Mouse (Mus musculus) kidney, adult 2 months (tissue): Measurements from ENCODE around the gene Chmp3.

Source experiments
- CTCF ChIP-seq: fragments of 200-500 bp; conservative IDR thresholded peaks from 2 replicates; pipeline ENCODE4 v1.5.1; 2011; ENCODE audit warnings: low read depth, mild to moderate bottlenecking, control low read depth, low read length, moderate library complexity, mixed read lengths; ENCODE audit not compliant: insufficient read depth, insufficient read length
- POLR2A ChIP-seq: fragments of 200-500 bp; IDR thresholded peaks from one replicate; pipeline ENCODE4 v1.6.1; 2011; ENCODE audit warnings: low read depth, low read length, control low read depth

DNA sequence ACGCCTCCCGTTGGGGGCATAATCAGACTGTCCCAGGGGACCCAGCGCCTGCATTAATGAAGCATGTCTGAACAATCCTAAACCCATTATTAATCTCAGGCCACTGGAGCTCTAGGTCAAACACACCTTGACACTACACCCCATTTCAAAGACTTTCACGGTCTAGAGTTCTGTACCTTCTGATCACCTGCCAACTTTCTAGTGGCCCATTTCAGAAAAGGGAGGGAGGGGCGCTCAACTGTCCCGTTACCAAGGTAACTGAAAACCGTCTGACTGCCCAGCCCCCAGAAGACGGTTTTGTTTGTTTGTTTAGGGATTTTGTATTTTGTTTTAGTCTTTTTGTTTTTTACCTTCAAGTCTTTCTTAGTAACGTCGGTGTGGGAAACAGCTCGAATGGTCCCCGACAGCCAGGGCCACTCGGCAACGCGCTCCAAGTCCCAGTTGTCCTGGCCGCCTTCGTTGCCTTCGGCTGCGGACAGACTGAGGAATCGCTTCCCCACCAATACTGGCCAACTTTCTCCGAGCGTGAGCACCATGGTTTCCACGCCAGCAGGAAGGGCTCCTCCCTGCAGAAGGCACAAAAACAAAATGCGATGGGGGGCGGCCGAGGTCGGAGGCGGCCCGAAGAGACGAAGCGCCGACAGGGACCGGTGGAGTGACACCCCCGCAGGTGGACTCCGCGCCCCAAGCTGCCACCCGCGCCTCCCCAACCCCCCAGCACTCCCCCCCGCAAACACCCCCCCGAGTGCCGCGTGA, 88.3 kb downstream of the Chmp3 start:
- TF ChIP-seq POLR2A, result no peak
- no peak for TF ChIP-seq CTCF
